Mouse (Mus musculus) cerebellum, postnatal 4 days (tissue): Measurements from ENCODE around the gene Srek1.
A peak's percentile ranks its signal among the peaks of the same experiment; 100 is the strongest.

Experiments used
- DNase-seq, 2 experiments: peaks; one replicate each; pipeline ENCODE4 v3.0.0; 2022; ENCODE audit warnings: low spot score in 2 of 2, mixed read lengths in 1 of 2

The Srek1 gene

DNA sequence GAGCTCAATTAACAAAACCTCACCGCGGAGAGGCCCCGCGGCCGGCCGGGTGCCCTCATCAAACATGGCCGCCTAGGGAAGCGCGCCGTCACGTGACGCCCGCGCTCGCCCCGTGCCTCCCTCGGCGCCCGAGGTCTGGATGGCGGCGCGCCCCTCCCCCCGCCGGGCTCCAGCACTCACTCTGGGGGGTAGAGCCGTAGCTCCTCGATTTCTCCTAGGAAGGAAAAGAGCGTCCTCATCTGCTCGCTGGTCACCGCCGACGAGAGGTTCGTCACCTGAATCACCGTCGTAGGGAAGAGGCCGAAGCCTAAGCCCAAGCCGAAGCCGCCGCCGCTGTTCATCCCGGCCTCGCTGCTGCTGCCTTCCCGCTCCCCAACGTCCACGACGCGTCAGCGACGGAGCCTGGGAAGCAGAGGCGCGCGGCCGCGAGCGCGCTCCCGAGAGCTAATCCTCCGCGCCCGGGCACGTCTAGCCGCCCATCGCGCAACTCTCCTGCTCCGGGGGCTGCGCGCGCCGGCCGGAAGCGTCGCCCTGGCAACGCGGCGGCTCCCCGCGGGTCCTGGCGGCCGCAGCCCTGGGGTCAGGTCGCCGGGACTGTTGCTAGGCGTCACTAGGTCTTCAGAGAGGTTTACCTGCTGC, at the start of gene Srek1:
Srek1 (minus strand) TSS at position 490 of the 639 bp plus-strand sequence.
- DNase-seq: peak; percentile 92 to 99

DNA sequence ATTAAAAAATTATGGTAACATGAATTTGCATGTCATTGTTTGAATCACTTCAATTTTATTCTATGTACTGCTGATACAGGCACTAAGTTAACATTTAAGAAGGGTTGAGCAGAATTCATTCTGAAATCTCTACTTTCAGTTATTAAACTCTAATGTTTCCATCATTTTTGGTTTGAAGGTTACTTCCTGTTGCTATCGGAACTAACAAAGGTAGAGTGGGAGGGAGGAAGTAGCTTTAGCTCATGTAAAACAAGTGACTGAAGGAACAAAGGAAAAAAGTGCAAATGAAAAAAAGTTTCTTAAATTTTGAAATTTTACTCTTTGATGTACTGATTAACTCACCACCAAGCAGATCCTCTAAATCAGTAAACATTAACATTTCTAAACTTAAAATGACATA, 47.9 kb upstream of the Srek1 start:
- DNase-seq: no peak

DNA sequence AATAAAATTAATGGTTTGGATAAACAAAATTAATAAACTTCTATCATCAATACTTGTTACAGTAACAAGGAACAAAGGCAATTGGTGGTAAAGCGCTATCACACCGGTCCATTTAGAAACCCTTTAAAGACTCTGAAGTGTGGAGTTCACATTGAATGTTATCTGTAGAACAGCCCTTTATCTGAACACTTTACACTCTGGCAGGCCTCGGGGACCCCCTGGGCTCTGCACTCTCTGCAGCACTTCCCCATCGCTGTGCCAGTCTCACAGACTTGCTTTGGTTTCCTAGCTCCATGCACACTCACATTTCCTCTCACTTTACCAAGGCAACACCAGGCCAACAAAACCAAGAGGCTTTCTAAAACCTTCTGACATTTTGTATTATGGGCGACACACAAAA, 45.0 kb upstream of the Srek1 start:
- no peak for DNase-seq

DNA sequence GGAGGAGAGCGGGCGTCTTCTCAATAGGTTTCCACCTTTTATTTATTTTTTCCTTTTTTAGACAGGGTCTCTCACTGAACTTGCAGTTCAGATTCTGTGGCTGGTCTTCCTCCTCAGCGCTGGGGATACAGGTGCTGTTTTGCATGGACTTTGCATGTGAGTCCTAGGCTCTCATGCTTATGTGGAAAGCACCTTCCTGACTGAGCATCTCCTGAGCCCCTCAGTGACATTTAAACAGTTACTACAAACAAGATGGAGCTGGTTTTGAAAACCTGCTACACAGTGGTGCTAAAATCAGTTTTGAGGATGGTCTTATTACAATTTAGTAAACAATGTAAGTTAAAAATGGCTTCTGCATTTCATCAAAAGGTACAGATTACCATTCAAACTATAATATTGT, 43.5 kb upstream of the Srek1 start:
- no peak for DNase-seq

DNA sequence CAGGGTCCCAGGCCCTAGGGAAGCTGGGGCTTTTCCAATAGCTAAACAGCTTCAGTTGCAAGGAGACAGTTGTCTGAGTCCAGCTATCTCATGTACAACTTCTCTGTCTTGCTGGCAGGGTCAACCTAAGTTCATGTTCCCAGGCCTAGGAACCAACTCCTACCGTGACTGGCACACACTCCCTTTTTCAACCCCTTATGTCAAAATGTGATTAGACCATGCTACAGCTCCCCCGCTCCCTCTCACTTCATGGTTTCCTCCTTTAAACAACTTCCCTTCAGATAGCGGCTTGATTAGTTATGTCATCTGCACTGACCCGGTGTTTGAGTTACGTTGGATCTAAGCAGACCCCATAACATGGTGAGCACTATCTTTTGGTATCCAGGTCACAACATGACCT, 33.1 kb upstream of the Srek1 start:
- no peak for DNase-seq

DNA sequence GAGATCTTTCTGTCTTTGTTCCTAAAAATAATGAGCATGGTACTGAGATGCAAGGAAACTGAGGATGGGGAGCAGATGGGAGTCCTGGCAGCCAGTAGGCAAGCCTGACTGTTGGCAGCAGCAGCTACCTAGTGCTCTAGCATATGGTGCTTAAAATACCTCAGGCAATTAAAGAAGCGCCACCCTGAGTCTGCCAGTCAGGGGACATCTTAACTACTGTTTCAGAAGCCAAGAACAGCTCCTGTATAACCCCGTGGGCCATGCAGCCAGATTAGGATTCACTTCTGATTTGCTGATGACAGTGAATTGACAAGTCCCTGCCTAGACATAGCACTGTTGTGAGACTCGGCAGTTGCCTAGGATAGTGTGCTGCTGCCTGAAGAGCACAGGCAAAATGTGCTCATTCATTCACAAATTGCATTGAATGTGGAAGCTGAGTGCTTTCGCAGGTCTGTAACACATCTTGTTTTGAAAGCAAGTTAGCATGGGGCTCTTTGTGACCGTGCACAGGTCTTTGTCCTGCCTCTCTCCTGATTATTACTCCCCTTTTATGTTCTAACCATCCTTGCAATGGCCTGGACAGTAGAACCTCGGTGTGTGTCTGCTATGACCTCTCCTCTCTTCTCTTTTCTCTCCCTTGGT, 31.9 kb upstream of the Srek1 start:
- peak in 1 of 2 experiments; percentile 29 for DNase-seq

DNA sequence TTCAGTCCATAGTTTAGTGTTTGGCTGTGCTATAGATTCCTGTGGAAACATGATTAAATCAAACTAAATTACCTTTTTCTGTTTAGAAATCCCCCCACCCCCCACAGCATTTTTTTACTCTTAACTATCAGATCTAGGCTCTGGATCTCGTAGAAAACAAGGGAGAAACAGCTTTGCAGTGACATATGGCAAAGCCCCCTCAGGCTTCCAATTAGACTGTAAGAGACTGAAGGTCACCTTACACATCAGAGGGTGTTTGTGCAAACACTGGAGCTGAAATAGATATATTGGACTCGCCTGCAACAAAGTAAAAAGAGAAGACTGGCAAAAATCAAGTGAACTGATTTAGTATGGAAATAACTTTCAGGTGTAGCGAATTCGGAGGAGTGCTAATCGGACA, 29.3 kb upstream of the Srek1 start:
- DNase-seq: no peak

DNA sequence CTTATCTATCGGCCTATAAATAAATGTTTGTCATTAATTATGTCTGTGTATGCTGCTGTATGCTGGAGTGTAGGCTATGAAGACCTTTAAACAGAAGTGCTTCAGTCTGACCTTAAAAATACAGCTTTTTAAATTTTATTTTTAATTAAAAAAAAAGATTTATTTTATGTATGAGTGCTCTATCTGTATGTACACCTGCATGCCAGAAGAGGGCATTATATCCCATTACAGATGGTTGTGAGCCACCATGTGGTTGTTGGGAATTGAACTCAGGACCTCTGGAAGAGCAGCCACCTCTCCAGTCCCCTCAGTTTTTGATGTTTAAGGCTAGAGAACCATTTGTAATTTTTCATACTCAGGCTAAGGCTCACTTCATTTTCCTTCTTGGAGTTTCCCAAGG, 26.6 kb upstream of the Srek1 start:
- no peak for DNase-seq

DNA sequence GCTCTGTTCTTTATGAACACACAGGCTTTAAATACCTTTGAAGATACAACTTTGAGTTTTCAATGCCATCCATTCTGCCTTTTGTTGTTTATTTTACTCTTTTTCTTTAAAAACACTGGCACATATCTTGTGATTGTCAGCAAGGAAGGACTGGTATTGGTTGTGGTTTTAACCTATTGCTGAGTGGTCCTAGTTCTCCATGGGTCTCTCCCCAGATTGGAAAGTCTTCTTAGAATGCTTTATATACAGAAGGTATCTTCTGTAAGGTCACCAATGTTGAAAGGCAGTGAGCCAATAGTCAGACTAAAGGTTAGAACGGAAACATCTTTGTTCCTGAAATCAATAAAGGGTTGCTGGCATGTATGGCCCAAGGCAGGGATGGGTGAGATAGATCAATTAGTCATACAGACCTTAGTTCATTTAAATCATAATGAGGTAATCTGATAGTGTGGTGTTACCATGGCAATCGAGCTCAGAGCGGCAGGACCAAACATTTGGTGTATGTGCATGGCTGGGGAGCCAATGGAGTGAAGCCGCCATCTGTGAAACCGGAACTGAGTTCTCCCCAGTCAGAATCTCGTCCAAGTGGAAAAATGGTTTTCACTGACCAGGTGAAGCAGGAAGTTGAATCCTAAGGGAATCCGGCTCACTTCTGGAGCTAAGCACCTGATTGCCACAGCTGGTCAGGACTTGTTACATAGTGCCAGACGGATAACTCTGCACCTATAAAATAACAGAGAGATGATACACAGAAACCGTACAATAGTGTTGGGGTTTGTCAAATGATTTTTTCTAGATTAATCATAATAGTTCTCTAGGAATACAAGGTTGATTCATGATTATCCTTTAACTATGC, 20.5 kb upstream of the Srek1 start:
- no peak for DNase-seq

DNA sequence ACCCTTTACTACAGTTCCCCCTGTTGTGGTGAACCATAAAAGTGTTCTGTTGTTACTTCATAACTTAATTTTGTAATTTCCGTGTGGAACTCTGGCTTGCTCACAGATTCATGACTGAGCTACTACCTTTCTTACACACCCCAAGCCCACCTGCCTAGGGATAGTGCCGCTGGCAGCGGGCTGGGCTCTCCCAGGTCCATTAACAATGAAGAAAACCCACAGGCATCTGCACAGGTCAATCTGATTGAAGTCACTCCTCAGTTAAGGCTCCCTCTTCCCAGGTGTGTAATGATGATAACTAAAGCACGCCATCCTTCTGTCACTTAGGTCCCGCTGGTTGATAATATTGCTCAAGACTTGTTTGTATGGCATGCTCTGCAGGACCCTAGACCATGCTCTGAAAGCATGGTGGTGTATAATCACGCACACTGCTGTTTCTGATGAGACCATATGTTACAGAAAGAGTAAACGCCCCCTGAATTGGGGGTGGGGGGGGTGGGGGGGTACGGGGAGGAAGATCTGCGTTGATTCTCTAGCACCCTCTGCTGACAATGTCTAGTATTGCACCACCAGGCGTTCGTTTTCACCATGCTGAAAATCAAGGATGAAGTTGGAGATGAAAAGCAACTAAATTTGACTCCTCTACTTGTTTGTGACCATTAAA, 5.6 kb upstream of the Srek1 start:
- peak in 1 of 2 experiments; percentile 53 for DNase-seq

DNA sequence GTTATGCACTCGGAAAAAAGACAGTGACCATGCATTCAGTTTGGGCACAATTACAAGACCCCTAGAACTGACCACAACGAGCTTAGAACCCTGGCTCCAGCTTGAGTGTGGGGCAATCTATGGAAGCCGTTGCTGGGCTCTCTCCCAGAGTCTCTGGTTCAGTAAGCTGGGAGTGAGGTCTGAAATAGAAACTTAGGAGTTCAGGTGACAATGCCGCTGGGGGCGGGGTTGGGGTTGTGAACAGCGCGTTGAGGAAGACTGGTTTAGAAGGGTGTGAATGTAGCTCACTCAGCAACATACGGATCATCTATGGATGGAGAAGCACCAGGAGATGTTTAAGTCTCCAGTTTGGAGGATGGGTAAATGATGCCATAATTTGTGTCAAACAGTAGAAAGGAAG, 2.7 kb upstream of the Srek1 start:
- DNase-seq: no peak

DNA sequence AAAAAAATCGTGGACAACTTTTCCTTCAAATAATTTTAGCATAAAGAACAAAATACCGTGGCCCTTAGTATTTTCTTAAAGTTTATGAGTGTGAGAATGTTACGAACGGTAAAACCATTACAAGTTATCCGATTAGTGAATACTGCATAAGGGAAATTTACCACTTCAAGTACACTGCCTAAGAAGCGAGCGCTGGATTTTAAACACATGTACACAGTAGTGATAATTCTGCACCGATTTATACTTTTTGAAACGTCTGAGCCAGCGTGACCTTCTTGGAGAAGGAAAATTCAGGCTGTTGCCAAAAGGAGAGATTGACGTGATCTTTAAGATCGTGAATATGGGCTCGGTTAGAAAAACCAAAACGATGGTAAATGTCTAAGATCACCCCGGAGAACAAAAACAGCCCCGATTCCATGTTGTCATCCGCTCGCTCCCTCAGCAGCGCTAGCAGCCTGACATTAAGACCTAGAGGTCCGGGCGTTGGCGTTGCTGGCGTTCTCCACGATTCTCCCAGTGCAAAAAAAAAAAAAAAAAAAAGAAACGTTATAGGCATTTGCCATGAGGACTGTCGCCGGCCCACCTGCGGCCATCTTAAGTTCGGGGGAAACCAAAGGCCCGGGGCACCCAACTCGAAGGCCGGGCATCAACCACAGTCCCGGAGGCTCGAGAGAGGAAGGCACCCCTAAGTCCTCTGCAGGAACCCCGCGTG, 845 bp downstream of the Srek1 start:
- no peak for DNase-seq

DNA sequence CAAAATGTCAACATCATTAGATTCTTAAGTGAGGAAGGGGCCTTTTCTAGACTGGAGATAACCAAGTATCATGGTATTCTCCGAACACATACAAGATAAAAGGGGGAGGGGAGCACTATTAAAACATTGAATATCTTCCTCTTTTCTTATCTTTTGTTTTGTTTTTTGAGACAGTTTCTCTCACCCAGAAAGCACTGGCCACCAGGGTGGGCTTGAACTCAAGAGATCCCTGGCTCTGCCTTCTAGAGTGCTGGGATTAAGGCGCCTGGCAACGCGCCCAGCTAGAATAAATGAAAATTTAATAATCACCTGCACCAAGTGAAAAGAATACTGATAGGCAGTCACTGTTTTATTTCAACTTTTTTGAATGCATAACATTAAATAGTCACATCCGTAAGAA, 1.5 kb downstream of the Srek1 start:
- DNase-seq: no peak

DNA sequence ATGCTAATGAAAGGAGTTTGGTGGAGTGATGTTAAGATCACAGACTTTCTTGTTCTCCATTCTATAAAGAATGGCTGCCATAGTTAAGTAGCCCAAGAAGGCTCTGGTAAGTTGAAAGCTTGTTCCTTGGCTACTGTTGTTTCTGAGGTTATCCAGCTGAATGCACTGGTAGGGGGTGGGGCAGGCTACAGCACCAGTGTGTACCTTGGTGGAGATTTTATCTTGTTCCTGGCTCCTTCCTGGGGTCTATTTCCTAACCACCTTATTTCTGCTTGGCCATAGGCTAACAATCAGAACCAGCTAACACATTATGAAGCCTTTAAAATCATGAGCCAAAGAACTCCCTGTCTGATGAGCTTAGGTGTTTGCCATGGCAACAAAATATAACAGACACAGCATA, 3.6 kb downstream of the Srek1 start:
- DNase-seq: no peak

DNA sequence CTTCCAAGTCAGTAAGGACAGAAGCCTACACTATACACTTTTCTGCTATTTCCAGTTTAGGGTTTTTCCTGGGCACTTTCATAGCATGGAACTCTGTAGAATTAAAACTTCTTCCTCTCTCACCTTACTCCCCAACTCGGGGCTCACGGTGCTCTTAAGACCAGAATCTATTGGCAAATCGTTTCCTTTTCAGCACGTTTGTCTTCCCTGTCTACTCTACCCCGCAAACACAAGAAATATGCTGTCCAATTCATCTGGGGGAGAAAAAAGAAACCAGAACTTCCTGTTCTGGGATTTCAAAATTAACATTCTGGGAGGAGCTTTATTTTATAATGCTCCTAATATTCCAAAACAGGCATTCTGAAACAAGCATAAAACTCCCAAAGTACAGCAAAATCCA, 6.5 kb downstream of the Srek1 start:
- no peak for DNase-seq

DNA sequence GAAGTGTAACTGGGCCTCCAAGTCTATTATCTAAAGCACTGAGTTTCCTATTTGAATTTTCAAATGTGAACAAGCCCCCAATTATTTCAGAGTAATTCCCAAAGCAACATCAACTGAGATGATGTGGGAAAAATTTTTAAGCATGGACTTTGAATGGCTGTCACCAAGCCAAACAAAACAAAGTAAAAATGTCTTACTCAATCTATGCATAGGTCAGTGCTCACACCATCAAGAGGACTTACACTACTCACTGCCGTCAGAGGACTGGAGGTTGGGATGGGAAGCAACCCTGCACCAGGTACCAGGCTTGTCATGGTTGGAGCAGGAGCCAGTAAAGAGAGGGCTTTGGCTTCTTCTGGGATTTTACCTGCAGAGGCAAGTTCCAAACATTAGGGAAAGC, 10.8 kb downstream of the Srek1 start:
- DNase-seq: no peak

DNA sequence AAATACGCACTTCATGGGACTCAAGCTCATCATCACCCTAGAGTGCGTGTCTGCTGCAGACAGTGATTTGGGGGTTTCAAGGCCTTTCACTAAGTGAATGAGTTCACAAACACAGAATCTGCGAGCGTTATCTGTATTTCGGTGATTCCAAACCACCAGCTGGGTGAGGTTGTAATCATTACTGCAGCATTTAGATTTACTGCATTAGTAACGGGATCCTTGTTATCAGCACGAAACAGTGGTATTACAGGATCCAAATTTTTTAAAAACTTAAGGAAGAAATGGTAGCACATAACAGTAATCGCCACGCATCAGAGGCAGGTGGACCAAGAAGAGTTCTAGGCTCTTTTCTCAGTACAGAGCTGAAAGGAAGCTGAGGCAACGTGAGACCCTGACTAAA, 12.4 kb downstream of the Srek1 start:
- DNase-seq: no peak

DNA sequence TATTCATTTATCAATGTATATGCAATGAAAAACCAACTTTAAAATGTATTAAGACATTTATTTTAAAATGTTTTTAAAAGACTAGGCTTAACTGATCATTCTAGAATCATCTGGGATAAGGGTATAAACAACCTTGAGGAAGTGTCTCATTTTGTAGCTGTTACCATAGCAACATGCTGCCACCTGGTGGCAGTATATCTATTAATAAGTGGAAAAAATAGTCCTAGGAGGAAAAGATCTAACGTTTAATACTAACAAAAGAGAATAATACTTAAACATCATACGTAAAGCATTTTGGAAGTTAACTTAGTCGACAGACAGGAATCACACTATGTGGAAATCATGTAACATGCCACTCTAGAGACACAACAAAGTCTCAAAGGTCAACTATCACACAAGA, 23.0 kb downstream of the Srek1 start:
- no peak for DNase-seq

DNA sequence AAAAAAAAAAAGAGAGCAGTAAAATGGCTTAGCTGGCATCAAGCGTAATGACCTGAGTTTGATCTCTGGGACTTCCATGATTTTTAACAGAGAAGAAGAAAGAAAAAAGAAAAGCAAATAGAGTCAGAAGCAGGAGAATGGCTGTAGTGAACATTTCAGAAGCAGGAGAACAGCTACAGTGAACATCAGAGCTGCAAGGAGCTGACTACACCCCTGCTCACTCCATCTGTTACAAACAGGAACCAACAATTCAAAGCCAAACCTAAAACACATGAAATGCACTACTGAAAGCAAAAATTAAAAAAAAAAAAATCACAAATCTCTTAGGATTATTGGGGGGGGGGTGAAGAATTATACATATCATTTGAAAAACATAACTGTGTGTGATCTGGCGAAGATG, 28.7 kb downstream of the Srek1 start:
- no peak for DNase-seq

DNA sequence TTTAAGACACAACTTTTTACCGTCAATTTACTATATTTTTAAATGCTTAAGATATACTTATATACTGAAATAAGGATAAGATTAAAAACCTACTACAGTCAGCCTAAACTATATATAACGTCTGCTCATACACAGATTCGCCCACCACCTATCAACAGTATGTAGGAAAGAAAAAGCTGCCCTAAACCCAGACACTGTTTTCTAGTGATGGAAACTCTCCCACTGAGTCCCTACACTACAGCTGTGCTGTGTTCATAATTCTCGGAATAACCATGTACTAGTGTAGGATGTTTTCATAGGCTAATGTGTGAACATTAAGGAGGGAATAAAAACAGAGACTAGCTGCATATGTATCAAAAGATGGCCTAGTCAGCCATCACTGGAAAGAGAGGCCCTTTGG, 29.2 kb downstream of the Srek1 start:
- no peak for DNase-seq

DNA sequence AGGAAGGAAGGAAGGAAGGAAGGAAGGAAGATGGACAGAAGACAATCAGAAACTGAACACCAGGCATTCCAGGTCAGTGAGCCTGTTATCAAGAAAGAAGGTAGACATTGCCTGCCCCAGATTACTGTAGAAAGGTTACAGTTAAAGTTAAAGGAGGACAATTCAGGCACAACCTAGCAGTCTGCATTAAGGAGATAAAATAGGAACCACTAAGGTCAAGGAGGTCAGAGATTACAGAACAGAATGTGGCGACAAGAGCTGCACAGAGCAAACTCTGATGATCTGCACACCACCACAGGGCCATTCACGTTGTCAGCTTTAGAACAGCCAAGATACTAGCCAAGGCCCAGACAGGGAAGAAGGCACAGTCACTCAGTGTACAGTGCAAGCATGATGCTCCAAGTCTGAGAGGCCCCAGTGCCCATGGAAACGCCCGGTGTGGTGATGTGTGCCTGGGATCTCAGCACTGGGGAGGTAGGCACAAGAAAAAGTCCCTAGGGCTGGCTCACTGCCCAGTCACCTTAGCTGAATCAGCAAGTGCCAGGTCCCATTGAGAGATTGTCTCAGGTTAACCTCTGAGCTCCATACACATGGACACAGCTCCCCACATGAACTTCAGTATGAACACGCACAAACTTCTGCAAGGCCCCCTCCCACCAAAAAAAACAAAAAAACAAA, 38.9 kb downstream of the Srek1 start:
- no peak for DNase-seq
